Mouse (Mus musculus): ENCODE results near the gene Tex264. TPM values are rescaled to one million over a fixed set of nuclear protein-coding genes. Genes with fewer than 3 reads are reported as not detected.

Gene Tex264
- 34.9 and 37.9 TPM in 2 replicates for polyA plus RNA-seq (2014; fragmentation: Nextera tagmentation; extraction: Ambion mirVana)

DNA sequence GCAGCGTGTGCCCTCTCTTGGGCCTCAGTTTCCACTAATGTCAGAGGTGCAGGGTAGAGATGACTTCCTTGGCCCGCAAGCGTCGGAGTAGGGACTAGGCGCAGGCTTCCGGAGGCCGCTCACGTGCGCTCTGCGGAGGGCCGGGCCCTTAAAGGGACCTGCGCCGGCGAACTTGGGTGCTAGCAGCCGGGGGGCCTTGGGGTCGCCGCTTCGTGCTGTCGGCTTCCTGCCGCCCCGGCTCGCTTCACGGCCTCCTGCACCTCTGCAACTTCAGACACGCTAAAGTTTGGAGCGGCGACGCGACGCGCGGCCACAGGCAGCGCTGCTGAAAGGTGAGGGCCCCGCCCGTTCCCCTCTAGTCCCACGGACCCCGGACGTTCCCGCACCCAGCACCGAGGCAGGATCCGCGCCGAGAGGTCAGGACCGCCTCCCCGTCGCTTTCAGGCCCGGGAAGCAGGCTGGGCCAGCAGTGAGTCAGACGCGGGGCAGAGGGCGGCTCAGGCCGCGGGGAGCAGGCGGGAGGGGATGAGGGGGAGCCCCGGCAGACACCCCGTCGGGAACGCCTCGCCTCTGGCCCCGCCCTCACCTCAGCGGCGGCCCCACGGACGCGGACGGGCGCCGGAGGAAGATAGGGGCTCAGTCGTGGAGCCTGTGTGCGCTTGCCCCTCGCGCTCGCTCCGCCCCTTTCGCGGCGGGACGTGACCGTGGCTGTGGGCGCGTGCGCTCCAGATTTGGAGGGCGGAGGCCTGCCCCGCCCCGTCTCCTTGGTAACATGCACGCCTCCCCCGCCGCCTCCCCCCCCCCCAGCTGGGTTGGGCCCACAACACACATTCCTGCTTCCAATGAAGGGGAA is at the start of gene Tex264:
Tex264 (minus strand) TSS at position 679 of the 853 bp plus-strand sequence.
- Histone ChIP-seq H3K9me3 (ENCODE audit: control insufficient read depth, low read length) (no peaks in the 10 kb centered on the region), H3K27me3 (ENCODE audit: control insufficient read depth, insufficient read depth, low read length) (no peaks in the 10 kb centered on the region), H3K4me2 (ENCODE audit: low read depth, severe bottlenecking) (peak within 1 kb of the TSS; percentile 96), H3K9ac (ENCODE audit: low read length) (peak within 1 kb of the TSS; percentile 81), H3K27ac (replicated peaks; ENCODE audit: low read depth, low read length) (0 out of 2 replicates have a peak within 1 kb of the TSS, but pooled peaks have one; percentile 18), H3K4me3 (ENCODE audit: low read depth, low read length) (peak within 1 kb of the TSS; percentile 82), H3K36me3 (ENCODE audit: control insufficient read depth, insufficient read depth, low read length) (no peaks in the 10 kb centered on the region), H3K4me1 (ENCODE audit: control insufficient read depth, insufficient read depth, low read length) (peaks cover 9% of the 10 kb centered on the region)
- DNase-seq (ENCODE audit: low spot score) (peak; percentile 82), ATAC-seq (ENCODE audit: insufficient number of reproducible peaks, low FRiP score, low TSS enrichment, low read depth) (peak; percentile 75)
- under 1% methylated on average over 79 of the region's 86 CpGs for WGBS

DNA sequence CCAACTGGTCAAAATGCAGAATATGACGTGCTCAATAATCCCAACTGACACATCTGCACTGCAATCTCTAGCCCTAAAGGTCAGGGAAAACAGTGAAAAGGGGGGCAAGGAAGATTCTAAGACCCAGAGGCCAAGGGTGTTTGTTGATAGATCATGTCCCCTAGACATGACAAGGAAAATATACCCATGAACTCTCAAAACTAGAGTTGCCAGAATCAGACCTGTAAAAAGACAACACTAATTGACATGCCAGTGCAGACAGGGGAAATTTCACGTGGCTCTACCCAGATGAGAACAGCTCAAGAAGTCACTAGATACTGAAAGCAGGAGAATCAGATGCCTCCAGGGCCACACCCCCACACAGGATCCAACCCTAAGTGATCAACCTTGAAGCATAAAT is 48.0 kb upstream of the Tex264 start:
- ATAC-seq (ENCODE audit: insufficient number of reproducible peaks, low FRiP score, low TSS enrichment, low read depth), result no peak
- H3K4me3 ChIP-seq (ENCODE audit: low read depth, low read length), result no peak overlapping the region
- 91% methylated on average over 2 of the region's 2 CpGs for WGBS

DNA sequence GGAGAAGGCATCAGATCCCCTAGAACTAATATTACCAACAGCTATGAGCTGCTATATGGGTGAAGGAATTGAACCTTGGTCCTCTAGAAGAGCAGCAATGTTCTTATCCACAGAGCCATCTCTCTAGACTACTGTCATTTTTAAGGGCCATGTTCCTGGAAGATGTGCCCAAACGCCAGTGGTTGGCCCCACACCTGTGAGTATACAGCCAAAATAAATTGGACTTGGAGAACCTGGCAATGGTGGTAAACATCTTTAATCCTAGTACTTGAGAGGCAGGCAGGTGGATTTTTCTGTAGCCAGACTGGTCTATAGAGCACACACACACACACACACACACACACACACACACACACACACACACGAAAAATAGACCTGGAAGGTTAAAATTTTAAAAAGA is 43.7 kb upstream of the Tex264 start:
- H3K27ac ChIP-seq (replicated peaks; ENCODE audit: low read depth, low read length), result no peak overlapping the region
- H3K4me2 ChIP-seq (ENCODE audit: low read depth, severe bottlenecking), result no peak overlapping the region
- no peaks in the 10 kb centered on the region for H3K36me3 ChIP-seq (ENCODE audit: control insufficient read depth, insufficient read depth, low read length)
- no peak overlapping the region for H3K9ac ChIP-seq (ENCODE audit: low read length)
- H3K9me3 ChIP-seq (ENCODE audit: control insufficient read depth, low read length), result no peaks in the 10 kb centered on the region
- ATAC-seq (ENCODE audit: insufficient number of reproducible peaks, low FRiP score, low TSS enrichment, low read depth), result no peak
- DNase-seq (ENCODE audit: low spot score), result no peak
- no peaks in the 10 kb centered on the region for H3K4me1 ChIP-seq (ENCODE audit: control insufficient read depth, insufficient read depth, low read length)
- H3K4me3 ChIP-seq (ENCODE audit: low read depth, low read length), result no peak overlapping the region
- 90% methylated on average over 2 of the region's 2 CpGs for WGBS
- H3K27me3 ChIP-seq (ENCODE audit: control insufficient read depth, insufficient read depth, low read length), result no peaks in the 10 kb centered on the region

More for the DNA sequence above, 48.0 kb upstream of the Tex264 start:
- H3K4me2 ChIP-seq (ENCODE audit: low read depth, severe bottlenecking), result no peak overlapping the region
- H3K27me3 ChIP-seq (ENCODE audit: control insufficient read depth, insufficient read depth, low read length), result no peaks in the 10 kb centered on the region
- H3K36me3 ChIP-seq (ENCODE audit: control insufficient read depth, insufficient read depth, low read length), result no peaks in the 10 kb centered on the region
- no peak overlapping the region for H3K9ac ChIP-seq (ENCODE audit: low read length)
- no peaks in the 10 kb centered on the region for H3K4me1 ChIP-seq (ENCODE audit: control insufficient read depth, insufficient read depth, low read length)
- no peak overlapping the region for H3K27ac ChIP-seq (replicated peaks; ENCODE audit: low read depth, low read length)
- DNase-seq (ENCODE audit: low spot score), result no peak
- no peaks in the 10 kb centered on the region for H3K9me3 ChIP-seq (ENCODE audit: control insufficient read depth, low read length)

DNA sequence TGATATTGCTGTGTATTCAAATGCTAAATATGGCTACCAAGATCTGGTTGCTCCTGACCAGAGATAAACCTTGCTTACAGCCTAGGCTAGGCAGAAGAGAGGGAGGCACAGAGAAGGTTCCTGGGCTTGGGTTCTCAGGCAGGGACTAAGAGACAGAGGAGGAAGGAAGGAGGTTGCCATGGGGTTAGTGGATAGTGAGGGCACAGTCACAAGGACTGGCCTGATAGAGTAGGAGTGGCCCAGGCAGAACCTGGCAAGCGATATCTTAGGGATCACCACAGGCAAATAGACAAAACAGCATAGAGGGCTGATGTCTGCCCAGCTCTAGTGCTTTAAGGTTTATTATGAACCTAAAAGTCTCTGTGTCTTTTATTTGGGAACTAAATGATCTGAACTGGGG is 41.2 kb upstream of the Tex264 start:
- ATAC-seq (ENCODE audit: insufficient number of reproducible peaks, low FRiP score, low TSS enrichment, low read depth), result no peak
- WGBS, result 96% methylated on average over 1 of the region's 1 CpGs

DNA sequence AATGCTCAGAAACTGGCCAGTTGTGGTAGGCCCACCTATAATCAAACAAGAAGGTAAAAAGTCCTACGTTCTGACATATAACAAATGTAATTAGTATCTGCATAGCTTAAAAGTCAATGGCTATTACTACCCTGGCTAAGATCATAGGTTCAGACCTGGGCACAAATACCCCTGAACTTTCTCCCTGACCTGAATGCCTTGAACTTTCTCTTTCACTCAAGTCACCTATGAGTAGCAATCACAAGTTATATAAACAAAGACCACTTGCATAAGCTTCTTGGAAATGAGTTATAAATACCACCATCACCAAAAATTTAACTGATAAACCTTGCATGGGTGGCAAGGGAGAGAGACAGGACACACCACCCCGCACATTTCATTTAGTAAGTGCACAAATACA is 39.7 kb upstream of the Tex264 start:
- no peak overlapping the region for H3K27ac ChIP-seq (replicated peaks; ENCODE audit: low read depth, low read length)
- H3K27me3 ChIP-seq (ENCODE audit: control insufficient read depth, insufficient read depth, low read length), result no peaks in the 10 kb centered on the region
- ATAC-seq (ENCODE audit: insufficient number of reproducible peaks, low FRiP score, low TSS enrichment, low read depth) (no peak), DNase-seq (ENCODE audit: low spot score) (no peak)
- H3K36me3 ChIP-seq (ENCODE audit: control insufficient read depth, insufficient read depth, low read length), result no peaks in the 10 kb centered on the region
- H3K9ac ChIP-seq (ENCODE audit: low read length), result no peak overlapping the region
- no peak overlapping the region for H3K4me3 ChIP-seq (ENCODE audit: low read depth, low read length)
- no peak overlapping the region for H3K4me2 ChIP-seq (ENCODE audit: low read depth, severe bottlenecking)
- 84% methylated on average over 2 of the region's 2 CpGs for WGBS
- no peaks in the 10 kb centered on the region for H3K9me3 ChIP-seq (ENCODE audit: control insufficient read depth, low read length)
- no peaks in the 10 kb centered on the region for H3K4me1 ChIP-seq (ENCODE audit: control insufficient read depth, insufficient read depth, low read length)

More for the DNA sequence above, 41.2 kb upstream of the Tex264 start:
- no peaks in the 10 kb centered on the region for H3K4me1 ChIP-seq (ENCODE audit: control insufficient read depth, insufficient read depth, low read length)
- H3K9me3 ChIP-seq (ENCODE audit: control insufficient read depth, low read length), result no peaks in the 10 kb centered on the region
- H3K27ac ChIP-seq (replicated peaks; ENCODE audit: low read depth, low read length), result no peak overlapping the region
- H3K36me3 ChIP-seq (ENCODE audit: control insufficient read depth, insufficient read depth, low read length), result no peaks in the 10 kb centered on the region
- no peaks in the 10 kb centered on the region for H3K27me3 ChIP-seq (ENCODE audit: control insufficient read depth, insufficient read depth, low read length)
- DNase-seq (ENCODE audit: low spot score), result no peak
- no peak overlapping the region for H3K4me2 ChIP-seq (ENCODE audit: low read depth, severe bottlenecking)
- no peak overlapping the region for H3K9ac ChIP-seq (ENCODE audit: low read length)
- no peak overlapping the region for H3K4me3 ChIP-seq (ENCODE audit: low read depth, low read length)

DNA sequence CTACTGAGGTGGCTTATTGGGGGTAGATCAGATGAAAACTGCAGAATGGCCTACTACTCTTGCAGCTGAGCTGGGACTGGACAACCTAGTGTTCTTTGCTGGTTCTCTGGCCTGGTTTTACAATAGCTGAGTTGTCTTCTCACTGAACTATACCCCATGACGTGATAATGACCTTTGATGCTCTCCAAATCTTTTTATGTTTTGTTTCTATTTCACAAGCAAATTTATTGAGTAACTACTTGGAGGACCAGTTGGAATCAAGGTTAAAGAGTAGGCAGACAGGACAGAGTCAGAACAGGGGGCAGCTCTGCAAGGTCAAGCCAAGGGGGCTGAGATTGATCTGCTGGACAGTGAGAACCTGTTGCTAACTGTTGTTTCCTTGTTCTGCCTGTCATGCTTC is 39.1 kb upstream of the Tex264 start:
- WGBS, result 94% methylated on average over 1 of the region's 1 CpGs

DNA sequence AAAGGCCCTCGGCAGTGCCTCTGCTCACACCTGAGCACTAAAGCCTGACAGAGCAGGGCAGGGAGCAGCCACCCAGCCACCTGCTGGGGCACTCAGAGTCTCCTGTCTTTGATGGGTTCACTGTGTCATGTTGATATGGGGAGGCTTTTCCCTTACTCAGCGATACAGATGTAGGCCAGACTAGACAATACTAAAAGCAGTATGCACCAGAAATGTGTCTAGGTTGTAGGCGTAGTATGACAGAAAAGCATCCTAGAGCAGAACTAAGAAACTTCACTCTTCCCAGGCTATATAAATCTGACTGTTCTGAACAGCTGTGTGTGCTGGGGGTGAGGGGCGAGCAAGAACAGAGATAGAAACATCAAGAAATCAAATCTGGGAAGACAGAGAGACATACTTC is 31.0 kb upstream of the Tex264 start:
- Histone ChIP-seq H3K4me2 (ENCODE audit: low read depth, severe bottlenecking) (no peak overlapping the region), H3K27ac (replicated peaks; ENCODE audit: low read depth, low read length) (no peak overlapping the region), H3K4me1 (ENCODE audit: control insufficient read depth, insufficient read depth, low read length) (no peaks in the 10 kb centered on the region), H3K36me3 (ENCODE audit: control insufficient read depth, insufficient read depth, low read length) (peaks cover 3% of the 10 kb centered on the region; the same call in 1 of the 2 replicates), H3K9ac (ENCODE audit: low read length) (no peak overlapping the region), H3K4me3 (ENCODE audit: low read depth, low read length) (no peak overlapping the region), H3K27me3 (ENCODE audit: control insufficient read depth, insufficient read depth, low read length) (no peaks in the 10 kb centered on the region), H3K9me3 (ENCODE audit: control insufficient read depth, low read length) (no peaks in the 10 kb centered on the region)
- 97% methylated on average over 4 of the region's 4 CpGs for WGBS
- ATAC-seq (ENCODE audit: insufficient number of reproducible peaks, low FRiP score, low TSS enrichment, low read depth) (no peak), DNase-seq (ENCODE audit: low spot score) (no peak)

More for the DNA sequence above, 39.1 kb upstream of the Tex264 start:
- H3K4me3 ChIP-seq (ENCODE audit: low read depth, low read length), result no peak overlapping the region
- no peaks in the 10 kb centered on the region for H3K36me3 ChIP-seq (ENCODE audit: control insufficient read depth, insufficient read depth, low read length)
- no peaks in the 10 kb centered on the region for H3K9me3 ChIP-seq (ENCODE audit: control insufficient read depth, low read length)
- H3K27me3 ChIP-seq (ENCODE audit: control insufficient read depth, insufficient read depth, low read length), result no peaks in the 10 kb centered on the region
- no peak overlapping the region for H3K27ac ChIP-seq (replicated peaks; ENCODE audit: low read depth, low read length)
- DNase-seq (ENCODE audit: low spot score) (no peak), ATAC-seq (ENCODE audit: insufficient number of reproducible peaks, low FRiP score, low TSS enrichment, low read depth) (no peak)
- H3K4me2 ChIP-seq (ENCODE audit: low read depth, severe bottlenecking), result no peak overlapping the region
- H3K4me1 ChIP-seq (ENCODE audit: control insufficient read depth, insufficient read depth, low read length), result no peaks in the 10 kb centered on the region
- H3K9ac ChIP-seq (ENCODE audit: low read length), result no peak overlapping the region

DNA sequence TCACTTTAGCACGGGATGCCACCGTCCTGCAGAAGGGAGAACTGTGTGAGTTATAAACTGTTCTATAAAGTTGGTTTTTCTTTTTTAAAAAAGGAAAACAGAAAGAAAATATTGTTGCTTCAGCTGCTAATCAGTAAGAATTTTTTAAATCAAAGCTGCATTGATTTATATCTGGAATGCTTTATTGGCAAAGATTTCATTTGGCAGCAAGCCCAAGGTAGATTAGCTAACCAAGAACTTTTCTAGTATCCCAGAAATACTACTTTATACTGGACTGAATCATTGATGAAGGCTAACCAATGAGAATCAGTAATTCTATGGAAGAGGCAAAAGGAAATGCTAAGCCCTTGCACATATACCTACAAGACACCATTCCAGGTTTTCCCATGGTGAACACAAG is 30.5 kb upstream of the Tex264 start:
- ATAC-seq (ENCODE audit: insufficient number of reproducible peaks, low FRiP score, low TSS enrichment, low read depth) (no peak), DNase-seq (ENCODE audit: low spot score) (no peak)
- Histone ChIP-seq H3K4me3 (ENCODE audit: low read depth, low read length) (no peak overlapping the region), H3K9me3 (ENCODE audit: control insufficient read depth, low read length) (no peaks in the 10 kb centered on the region), H3K36me3 (ENCODE audit: control insufficient read depth, insufficient read depth, low read length) (peaks cover 3% of the 10 kb centered on the region; the same call in 1 of the 2 replicates), H3K27ac (replicated peaks; ENCODE audit: low read depth, low read length) (no peak overlapping the region), H3K4me1 (ENCODE audit: control insufficient read depth, insufficient read depth, low read length) (no peaks in the 10 kb centered on the region), H3K9ac (ENCODE audit: low read length) (no peak overlapping the region), H3K4me2 (ENCODE audit: low read depth, severe bottlenecking) (no peak overlapping the region), H3K27me3 (ENCODE audit: control insufficient read depth, insufficient read depth, low read length) (no peaks in the 10 kb centered on the region)
- 100% methylated on average over 2 of the region's 2 CpGs for WGBS

Measured in limb, embryonic 11.5 days (tissue).